Mouse (Mus musculus) forebrain, embryonic 10.5 days (tissue): ENCODE data around the gene St6galnac5. TPM values are rescaled to one million over a fixed set of nuclear protein-coding genes. Genes with fewer than 3 reads are reported as not detected.

ENCODE experiments used
- DNase-seq: peaks from one replicate; pipeline ENCODE4 v3.0.0-alpha.2; 2017; ENCODE audit warnings: low spot score; ENCODE audit errors: extremely low spot score
- H3K27ac ChIP-seq: fragments of 300-500 bp; sonication (generic); 2 replicates; pipeline ENCODE4 v1.5.1; 2016; ENCODE audit warnings: mild to moderate bottlenecking
- H3K27me3 ChIP-seq: fragments of 300-500 bp; sonication (generic); 2 replicates; pipeline ENCODE4 v1.6.1; 2016; ENCODE audit warnings: mild to moderate bottlenecking; ENCODE audit not compliant: poor library complexity, severe bottlenecking
- H3K36me3 ChIP-seq: fragments of 300-500 bp; sonication (generic); replicated peaks from 2 replicates; pipeline ENCODE4 v1.6.1; 2016; ENCODE audit warnings: mild to moderate bottlenecking, moderate library complexity
- H3K4me1 ChIP-seq: fragments of 300-500 bp; sonication (generic); 2 replicates; pipeline ENCODE4 v1.6.1; 2016
- H3K4me3 ChIP-seq: fragments of 300-500 bp; sonication (generic); 2 replicates; pipeline ENCODE4 v1.5.1; 2016; ENCODE audit warnings: mild to moderate bottlenecking, moderate library complexity
- H3K9me3 ChIP-seq: fragments of 300-500 bp; sonication (generic); 2 replicates; pipeline ENCODE4 v1.6.1; 2016; ENCODE audit warnings: mild to moderate bottlenecking, moderate library complexity
- WGBS: fragments of 180-500 bp; shearing (Covaris S2); methylation state at CpG from one replicate; pipeline ENCODE4 v1.1.7; 2016; 5-methylcytosine and 5-hydroxymethylcytosine counted together
- polyA plus RNA-seq: library from polyadenylated mRNA; unstranded; fragments of >200 nt; fragmentation: Nextera tagmentation; extraction: Ambion mirVana; gene quantifications from 2 replicates; pipeline ENCODE4 v1.2.1, GENCODE M21; 2016

The St6galnac5 gene
- 0.68 and 1.1 TPM in 2 replicates for polyA plus RNA-seq

DNA sequence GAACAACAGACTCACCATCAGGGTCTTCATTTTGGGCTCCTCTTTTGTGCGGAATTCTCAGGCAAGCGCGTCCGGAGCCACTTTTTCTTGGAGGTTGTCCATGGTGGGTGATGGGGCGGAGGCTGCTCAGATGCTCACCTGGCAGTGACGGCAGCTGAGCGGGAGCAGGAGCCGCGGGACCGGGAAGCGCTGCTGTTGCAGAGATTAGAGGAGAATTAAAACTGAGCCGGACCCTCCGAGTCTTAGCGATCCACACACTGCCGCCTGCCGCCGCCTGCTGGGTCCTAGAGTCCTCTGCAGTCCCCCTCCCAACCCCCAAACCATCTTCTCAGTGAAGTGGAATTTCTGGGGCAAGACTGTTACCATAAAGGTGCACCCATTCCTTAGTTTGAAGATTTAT lies at the start of gene St6galnac5:
Gene St6galnac5 (minus strand): TSS at position 259 of the 400 bp plus-strand sequence.
- peaks cover 56% of the 10 kb centered on the region for H3K27me3 ChIP-seq
- H3K27ac ChIP-seq = peak within 1 kb of the TSS; percentile 70; the same call in 1 of the 2 replicates
- H3K4me3 ChIP-seq = peak within 1 kb of the TSS; percentile 59
- under 1% methylated on average over 17 of the region's 17 CpGs for WGBS
- DNase-seq = peak; percentile 56
- peaks cover 20% of the 10 kb centered on the region for H3K4me1 ChIP-seq
- H3K9me3 ChIP-seq = no peaks in the 10 kb centered on the region
- no peaks in the 10 kb centered on the region for H3K36me3 ChIP-seq

DNA sequence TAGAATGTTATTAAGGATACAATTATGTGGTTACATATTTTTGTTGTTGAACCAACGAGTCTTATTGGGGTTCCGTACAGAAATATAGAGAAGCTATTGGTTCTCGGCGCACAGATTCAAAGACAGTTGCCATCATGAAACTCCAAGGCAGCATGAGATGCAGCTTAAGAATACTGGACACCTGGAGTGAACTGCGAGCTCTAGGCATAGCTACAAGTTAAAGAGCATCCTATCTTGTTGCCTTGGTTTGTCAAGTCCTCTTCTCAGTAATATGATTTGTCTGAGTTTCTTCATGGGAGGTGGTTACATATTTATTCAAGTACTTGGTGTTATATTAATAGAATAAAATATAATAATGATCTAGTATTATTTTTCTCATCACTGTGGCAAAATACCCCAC lies 48.7 kb upstream of the St6galnac5 start:
- DNase-seq = no peak
- 95% methylated on average over 5 of the region's 5 CpGs for WGBS
- H3K4me3 ChIP-seq = no peak overlapping the region
- no peaks in the 10 kb centered on the region for H3K36me3 ChIP-seq
- H3K27me3 ChIP-seq = no peaks in the 10 kb centered on the region
- H3K4me1 ChIP-seq = peaks cover 14% of the 10 kb centered on the region
- no peak overlapping the region for H3K27ac ChIP-seq
- no peaks in the 10 kb centered on the region for H3K9me3 ChIP-seq

DNA sequence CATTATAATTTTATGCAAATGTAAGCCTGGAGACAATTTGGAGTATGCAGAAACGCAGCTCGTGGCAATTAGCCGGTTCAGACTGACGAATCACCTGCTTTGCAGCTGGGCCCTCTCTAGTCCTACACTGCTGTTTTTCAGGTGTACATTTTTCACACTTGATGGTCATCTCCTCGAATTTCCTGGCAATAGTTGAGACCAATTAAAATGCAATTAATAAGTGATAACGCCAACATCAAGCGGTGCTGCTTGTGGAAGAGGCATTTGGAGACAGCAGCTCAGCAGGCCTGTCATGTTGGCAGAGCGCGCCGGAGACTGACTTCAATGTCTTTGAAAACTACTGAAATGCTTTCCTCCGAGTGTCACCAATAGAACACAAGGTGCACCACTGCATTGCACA lies 42.0 kb upstream of the St6galnac5 start:
- WGBS = 94% methylated on average over 11 of the region's 11 CpGs
- no peaks in the 10 kb centered on the region for H3K36me3 ChIP-seq
- no peaks in the 10 kb centered on the region for H3K4me1 ChIP-seq
- DNase-seq = no peak
- H3K4me3 ChIP-seq = no peak overlapping the region
- H3K27me3 ChIP-seq = no peaks in the 10 kb centered on the region
- H3K27ac ChIP-seq = no peak overlapping the region
- no peaks in the 10 kb centered on the region for H3K9me3 ChIP-seq

DNA sequence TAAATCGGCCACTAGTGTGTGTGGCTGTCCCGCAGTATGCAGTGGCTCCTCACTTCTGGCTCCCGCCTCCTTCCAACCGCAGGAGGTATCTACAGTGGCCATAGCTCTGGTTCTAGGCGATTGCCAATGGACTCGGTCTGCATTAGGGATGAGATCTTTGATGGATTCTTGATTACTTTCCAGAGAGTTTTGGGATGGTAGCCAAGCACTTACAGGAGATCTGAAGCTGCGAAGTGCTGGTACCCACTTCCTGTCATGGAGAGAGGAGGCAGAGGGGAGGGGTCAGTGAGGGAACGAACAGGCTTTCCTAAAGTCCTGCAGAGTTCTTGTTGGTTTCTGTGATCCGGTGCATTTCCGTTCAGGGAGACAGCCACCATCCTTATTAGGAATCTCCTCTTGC lies 36.0 kb upstream of the St6galnac5 start:
- Histone ChIP-seq H3K27ac (no peak overlapping the region), H3K36me3 (no peaks in the 10 kb centered on the region), H3K27me3 (no peaks in the 10 kb centered on the region), H3K4me3 (no peak overlapping the region), H3K4me1 (0 out of 2 replicates have a peak, but pooled peaks cover 3% of the 10 kb centered on the region), H3K9me3 (no peaks in the 10 kb centered on the region)
- DNase-seq = no peak
- 84% methylated on average over 10 of the region's 10 CpGs for WGBS

DNA sequence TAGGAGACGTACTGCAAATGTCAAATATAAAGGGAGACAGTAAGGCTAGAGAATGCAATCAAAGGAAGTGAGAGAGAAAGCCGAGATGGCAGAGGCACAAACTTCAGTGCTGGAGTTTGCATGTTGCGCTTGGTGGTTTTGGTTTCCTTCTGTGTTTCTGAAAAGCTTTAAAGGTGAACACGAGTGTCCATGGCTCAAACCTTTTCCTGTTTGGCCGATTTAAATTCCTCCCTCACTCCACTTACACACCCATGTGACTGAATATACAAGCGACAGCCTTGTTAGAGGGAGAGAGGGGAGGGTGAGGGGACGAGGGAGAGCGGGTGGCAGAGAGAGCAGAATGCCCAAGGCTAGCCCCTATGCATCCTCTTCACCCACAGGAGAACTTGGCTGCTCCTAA lies 34.3 kb upstream of the St6galnac5 start:
- H3K4me3 ChIP-seq = no peak overlapping the region
- no peak for DNase-seq
- WGBS = 79% methylated on average over 8 of the region's 8 CpGs
- no peaks in the 10 kb centered on the region for H3K9me3 ChIP-seq
- H3K27ac ChIP-seq = no peak overlapping the region
- H3K4me1 ChIP-seq = peaks cover 3% of the 10 kb centered on the region; the same call in 1 of the 2 replicates
- H3K36me3 ChIP-seq = no peaks in the 10 kb centered on the region
- no peaks in the 10 kb centered on the region for H3K27me3 ChIP-seq

DNA sequence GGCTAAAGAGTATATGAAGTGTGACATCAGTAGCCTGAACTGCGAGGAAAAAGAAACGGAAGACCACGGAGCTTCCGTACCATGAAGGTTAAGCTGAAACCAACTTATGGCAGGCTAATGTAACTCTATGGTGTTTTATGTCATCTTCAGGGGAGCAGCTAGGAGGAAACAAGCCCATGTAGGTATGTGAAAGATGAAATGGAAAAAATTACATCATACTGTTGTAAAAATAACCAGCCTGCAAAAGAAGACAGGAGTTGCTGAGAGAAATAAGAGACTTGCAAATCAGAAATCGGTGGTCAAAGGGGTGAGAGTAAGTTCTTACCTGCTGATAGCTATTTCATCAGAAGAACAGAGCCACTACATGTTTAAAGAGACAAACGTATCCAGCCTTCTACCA lies 24.8 kb upstream of the St6galnac5 start:
- no peaks in the 10 kb centered on the region for H3K9me3 ChIP-seq
- 93% methylated on average over 6 of the region's 6 CpGs for WGBS
- no peak for DNase-seq
- H3K4me3 ChIP-seq = no peak overlapping the region
- no peak overlapping the region for H3K27ac ChIP-seq
- no peaks in the 10 kb centered on the region for H3K36me3 ChIP-seq
- H3K4me1 ChIP-seq = peaks cover 6% of the 10 kb centered on the region
- H3K27me3 ChIP-seq = no peaks in the 10 kb centered on the region

DNA sequence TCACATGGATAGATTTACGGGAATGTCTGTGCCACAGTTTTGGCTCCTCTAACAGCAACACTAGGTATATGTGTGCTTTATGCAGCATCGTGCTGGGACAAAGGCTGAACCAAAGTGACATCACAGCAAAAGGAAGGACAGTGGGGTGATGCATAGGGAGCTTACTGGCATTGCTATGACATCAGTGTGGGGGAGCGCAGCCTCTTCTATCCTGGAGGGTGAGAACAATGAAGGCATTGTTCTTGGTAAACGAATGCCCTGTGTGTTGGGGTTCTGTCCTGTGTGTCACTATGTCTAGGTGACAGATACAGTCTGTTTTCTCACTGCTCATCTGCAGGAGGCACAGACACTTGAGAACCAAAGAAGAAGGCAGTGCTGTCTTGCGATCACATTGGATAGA lies 16.9 kb upstream of the St6galnac5 start:
- H3K9me3 ChIP-seq = no peaks in the 10 kb centered on the region
- WGBS = 60% methylated on average over 5 of the region's 5 CpGs
- DNase-seq = no peak
- H3K27ac ChIP-seq = no peak overlapping the region
- no peaks in the 10 kb centered on the region for H3K36me3 ChIP-seq
- peaks cover 22% of the 10 kb centered on the region for H3K4me1 ChIP-seq
- no peaks in the 10 kb centered on the region for H3K27me3 ChIP-seq
- no peak overlapping the region for H3K4me3 ChIP-seq

DNA sequence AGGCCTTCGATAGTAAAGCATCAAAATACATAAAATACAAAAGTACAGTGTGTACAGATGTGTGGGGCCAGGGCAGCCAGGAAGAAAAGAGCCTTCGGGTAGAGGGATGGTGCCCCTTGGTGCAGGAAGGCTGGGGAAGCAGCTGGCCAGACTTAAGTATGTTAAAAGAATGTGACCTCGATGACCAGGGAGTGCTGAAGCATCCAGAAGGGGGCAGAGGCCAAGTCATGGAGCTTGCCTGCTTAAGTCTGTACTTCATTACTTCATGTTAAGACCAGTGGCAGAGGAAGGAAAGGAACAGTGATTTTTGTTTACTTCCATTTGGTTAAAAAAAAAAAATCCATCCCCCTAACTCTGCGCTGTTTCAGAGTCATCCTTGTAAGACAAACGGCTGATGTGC lies 16.1 kb upstream of the St6galnac5 start:
- no peak overlapping the region for H3K4me3 ChIP-seq
- no peaks in the 10 kb centered on the region for H3K36me3 ChIP-seq
- peaks cover 22% of the 10 kb centered on the region for H3K4me1 ChIP-seq
- H3K27ac ChIP-seq = peak overlapping the region; percentile 56; the same call in 1 of the 2 replicates
- H3K27me3 ChIP-seq = no peaks in the 10 kb centered on the region
- no peak for DNase-seq
- H3K9me3 ChIP-seq = no peaks in the 10 kb centered on the region
- WGBS = 47% methylated on average over 5 of the region's 5 CpGs

DNA sequence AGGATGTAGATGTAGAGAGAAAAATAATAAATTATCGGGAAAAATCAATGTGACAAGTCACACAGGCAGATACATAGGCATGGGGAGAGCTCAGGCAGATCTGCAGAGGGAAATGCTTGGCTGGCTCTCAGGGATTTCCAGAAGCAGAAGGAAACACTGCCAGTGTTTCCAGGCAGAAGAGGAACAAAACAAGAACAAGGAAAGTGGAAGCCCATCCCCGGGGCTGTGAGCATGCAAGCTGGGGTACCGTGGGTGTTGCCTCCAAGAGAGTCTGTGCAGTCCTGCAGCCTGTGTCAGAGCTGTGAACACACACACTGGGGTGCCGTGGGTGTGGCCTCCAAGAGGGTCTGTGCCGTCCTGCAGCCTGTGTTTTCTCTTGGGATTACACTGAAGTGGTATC lies 11.6 kb upstream of the St6galnac5 start:
- Histone ChIP-seq H3K9me3 (no peaks in the 10 kb centered on the region), H3K27me3 (no peaks in the 10 kb centered on the region), H3K27ac (no peak overlapping the region), H3K4me1 (peaks cover 15% of the 10 kb centered on the region), H3K4me3 (no peak overlapping the region), H3K36me3 (no peaks in the 10 kb centered on the region)
- DNase-seq = no peak
- WGBS = 72% methylated on average over 5 of the region's 5 CpGs

DNA sequence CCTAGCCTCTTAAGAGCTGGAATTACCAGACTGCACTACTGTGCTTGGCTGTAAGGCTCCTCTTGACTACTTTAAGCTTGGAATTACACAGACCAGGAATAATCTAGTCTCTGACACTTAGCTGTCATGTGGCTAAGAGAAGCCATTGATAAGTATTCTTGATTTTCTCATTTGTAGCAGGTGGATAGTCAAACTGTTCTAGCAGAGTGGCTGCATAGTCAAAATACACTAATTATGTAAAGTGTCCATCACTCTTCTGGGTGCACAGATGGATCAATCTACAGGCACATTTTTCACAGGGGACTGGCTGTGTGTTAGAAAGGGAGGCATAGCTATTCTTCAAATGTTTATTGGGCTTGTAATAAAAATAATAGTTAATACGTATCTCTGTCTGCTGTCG lies 8.7 kb upstream of the St6galnac5 start:
- H3K4me3 ChIP-seq = no peak overlapping the region
- WGBS = 95% methylated on average over 2 of the region's 2 CpGs
- H3K27me3 ChIP-seq = no peaks in the 10 kb centered on the region
- no peaks in the 10 kb centered on the region for H3K36me3 ChIP-seq
- no peak for DNase-seq
- no peaks in the 10 kb centered on the region for H3K9me3 ChIP-seq
- H3K27ac ChIP-seq = no peak overlapping the region
- no peaks in the 10 kb centered on the region for H3K4me1 ChIP-seq

DNA sequence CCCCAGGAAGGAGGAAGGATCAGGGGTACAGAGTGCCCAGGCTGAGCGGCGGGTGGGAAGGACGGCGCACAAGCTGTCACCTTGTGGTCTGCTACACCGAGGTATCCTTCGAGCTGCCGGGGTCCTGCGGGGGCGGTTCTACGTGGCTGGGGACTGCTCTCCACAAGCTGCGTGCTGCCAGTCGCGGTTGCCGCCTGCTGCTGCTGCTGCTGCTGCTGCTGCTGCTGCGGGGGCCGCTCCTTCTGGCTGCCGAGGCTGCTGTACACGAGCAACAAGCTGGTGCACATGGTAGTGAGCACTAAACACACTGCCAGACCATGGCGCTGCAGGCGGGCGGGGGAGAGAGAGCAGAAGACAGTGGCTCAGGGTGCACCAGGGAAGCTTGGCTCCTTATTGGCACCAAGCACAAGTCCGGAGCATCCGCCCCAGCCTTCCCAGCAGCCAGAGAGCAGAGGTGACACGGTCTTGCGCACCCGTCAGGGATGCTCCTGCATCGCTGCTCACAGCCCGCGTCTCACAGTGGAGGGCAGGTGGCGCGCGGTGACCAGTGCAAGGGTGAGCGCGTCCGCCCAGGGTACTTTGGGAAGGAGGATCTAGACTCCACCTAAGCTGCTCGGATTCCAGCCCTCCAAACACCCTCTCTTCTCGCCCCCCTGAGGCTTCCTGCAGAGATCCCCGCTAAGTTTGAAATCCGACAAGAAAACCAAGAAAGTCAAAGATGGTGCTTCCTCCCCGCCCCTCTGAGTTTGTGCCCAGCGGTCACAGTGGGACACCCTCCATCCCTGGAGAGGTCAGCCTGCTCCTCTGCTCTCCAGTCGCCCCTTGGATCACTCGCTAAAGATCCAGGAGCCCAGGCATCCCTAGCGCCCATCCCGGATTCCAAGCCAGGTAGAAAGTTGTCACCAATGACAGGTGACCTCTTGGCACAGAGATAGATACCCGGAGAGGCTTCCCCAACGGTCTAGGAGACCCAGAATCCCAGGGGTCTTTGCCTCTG lies 770 bp downstream of the St6galnac5 start:
- H3K9me3 ChIP-seq = no peaks in the 10 kb centered on the region
- H3K27ac ChIP-seq = peak overlapping the region; percentile 70; the same call in 1 of the 2 replicates
- H3K27me3 ChIP-seq = peaks cover 56% of the 10 kb centered on the region
- peak; percentile 46 for DNase-seq
- peak overlapping the region; percentile 59 for H3K4me3 ChIP-seq
- no peaks in the 10 kb centered on the region for H3K36me3 ChIP-seq
- H3K4me1 ChIP-seq = peaks cover 20% of the 10 kb centered on the region
- under 1% methylated on average over 47 of the region's 47 CpGs for WGBS

DNA sequence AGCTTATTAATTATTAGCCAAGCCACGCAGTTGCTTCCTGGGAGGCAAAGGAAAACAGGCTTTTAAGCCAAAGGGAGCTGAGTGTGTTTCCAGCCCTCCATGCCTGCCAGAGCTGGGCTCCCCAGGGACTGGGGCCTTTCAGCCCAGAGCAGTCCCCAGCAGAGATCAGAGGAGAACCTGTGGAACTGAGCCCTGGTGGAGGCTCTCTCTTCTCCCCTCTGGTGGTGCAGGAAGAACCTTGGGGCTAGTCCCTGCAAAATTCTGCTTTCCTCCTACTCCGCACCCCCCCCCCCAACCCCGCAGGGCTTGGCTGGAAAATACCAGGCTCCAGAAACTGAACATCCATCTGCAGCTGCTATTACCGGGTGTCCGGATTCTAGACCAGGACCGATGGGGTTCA lies 1.6 kb downstream of the St6galnac5 start:
- whole genome bisulfite sequencing = 7% methylated on average over 6 of the region's 6 CpGs
- no peak for DNase-seq
- Histone ChIP-seq H3K4me1 (peaks cover 20% of the 10 kb centered on the region), H3K4me3 (peak overlapping the region; percentile 59), H3K36me3 (no peaks in the 10 kb centered on the region), H3K27ac (no peak overlapping the region), H3K9me3 (no peaks in the 10 kb centered on the region), H3K27me3 (peaks cover 56% of the 10 kb centered on the region)

DNA sequence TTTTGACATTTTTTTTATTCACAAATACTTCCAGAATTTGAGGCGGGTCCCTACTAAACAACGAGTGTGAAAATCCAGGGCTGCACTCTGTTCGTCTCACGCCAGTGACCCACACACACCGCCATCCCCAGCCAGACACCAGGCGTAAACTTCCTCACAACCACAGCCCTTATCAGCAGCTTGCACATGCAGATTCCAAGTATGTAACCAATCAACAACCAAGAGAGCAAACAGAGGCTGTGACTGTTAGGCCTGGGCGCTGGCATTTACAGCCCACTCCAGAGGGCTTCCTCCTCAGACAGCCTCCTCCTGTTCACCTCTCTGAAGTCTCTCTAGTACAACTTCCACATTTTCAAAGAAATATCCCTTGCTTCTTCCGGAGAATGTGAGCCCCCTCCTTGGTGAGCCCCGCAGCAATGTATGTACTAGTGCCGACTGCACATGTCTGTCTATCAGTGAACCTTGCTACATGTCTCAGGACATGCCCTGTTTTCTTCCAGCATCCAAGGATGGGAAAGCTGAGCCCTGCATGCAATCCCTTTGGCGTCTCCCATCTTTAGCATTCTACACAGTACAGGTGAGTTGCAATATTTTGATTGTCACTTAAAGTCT lies 2.5 kb downstream of the St6galnac5 start:
- no peak for DNase-seq
- H3K4me3 ChIP-seq = no peak overlapping the region
- H3K9me3 ChIP-seq = no peaks in the 10 kb centered on the region
- H3K36me3 ChIP-seq = no peaks in the 10 kb centered on the region
- peaks cover 56% of the 10 kb centered on the region for H3K27me3 ChIP-seq
- peaks cover 20% of the 10 kb centered on the region for H3K4me1 ChIP-seq
- WGBS = 81% methylated on average over 11 of the region's 11 CpGs
- no peak overlapping the region for H3K27ac ChIP-seq
